Mouse (Mus musculus): ENCODE measurements around the gene Chat.

DNA sequence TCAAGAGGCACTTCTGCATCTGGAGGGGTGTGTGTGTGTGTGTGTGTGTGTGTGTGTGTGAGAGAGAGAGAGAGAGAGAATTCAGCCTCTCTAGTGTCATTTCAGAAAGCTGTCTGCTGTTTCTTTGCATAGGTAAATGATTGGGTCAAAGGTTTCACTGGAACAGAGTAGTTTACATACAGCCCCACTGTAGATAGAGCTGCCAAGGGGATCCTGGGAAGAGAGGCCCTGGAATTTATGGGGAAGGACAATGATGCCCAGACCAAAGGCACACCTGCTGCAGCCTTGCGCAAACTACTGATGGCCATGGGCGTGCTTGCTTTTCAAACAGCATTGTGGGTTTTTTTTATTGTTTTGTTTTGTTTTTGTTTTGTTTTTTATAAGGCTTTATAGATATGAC, 93.3 kb downstream of the Chat start:
- TF ChIP-seq POLR2AphosphoS5 (IDR thresholded peaks at IDR 0.05; ENCODE audit: insufficient replicate concordance, low read depth, low read length) (no peak), CTCF (IDR thresholded peaks at IDR 0.05; ENCODE audit: low read depth, low read length) (no peak), TAL1 (conservative IDR thresholded peaks at IDR 0.05; ENCODE audit: low read depth, low read length) (no peak), GATA1 (IDR thresholded peaks at IDR 0.05; ENCODE audit: borderline replicate concordance, low read length) (no peak), GATA2 (IDR thresholded peaks at IDR 0.05; ENCODE audit: borderline replicate concordance, low read depth, low read length) (no peak)

Data from G1E (cell line).